Mouse (Mus musculus) erythroblast, embryonic 14.5 days (primary cell): Measurements from ENCODE around the gene Susd6.

Source experiments
- GATA1 ChIP-seq: IDR thresholded peaks from 2 replicates; pipeline ENCODE4 v1.6.1; 2012; ENCODE audit warnings: low read length, inconsistent platforms, mixed read lengths
- TAL1 ChIP-seq: IDR thresholded peaks from 3 replicates; pipeline ENCODE4 v1.6.1; 2012; ENCODE audit warnings: low read length, inconsistent platforms, mixed read lengths

DNA sequence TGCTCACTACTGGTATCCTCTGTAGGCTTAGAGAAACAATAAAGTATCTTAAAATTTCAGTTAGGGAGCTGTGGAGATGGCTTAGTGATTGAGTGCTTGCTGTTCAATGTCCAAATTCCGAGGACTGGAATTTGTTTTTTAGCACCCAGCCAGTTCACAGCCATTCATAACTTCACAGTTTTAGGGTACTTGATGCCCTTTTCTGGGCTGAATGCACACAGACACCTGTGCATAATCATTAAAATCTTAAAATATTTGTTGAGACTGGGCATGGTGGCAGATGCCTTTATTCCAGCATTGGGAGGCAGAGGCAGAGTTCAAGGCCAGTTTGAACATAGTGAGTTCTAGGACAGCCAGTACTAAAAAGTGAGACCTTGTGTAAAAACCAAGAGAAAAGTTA, 3.2 kb downstream of the Susd6 start:
- TF ChIP-seq GATA1: no peak
- no peak for TF ChIP-seq TAL1
